Mouse (Mus musculus) kidney, adult 11 months (tissue): Measurements from ENCODE around the gene Anxa5.

Experiments used
- DNase-seq: peaks from one replicate; pipeline ENCODE4 v3.0.0; 2022

Gene Anxa5

GRCm38 (mm10) chr3:36475532-36476087 lies at the start of gene Anxa5, which contains the start of gene 1810062G17Rik:
Gene Anxa5 (minus strand): TSS chr3:36475894.
Gene 1810062G17Rik (plus strand): TSS chr3:36475937.
- peak; percentile 98 for DNase-seq

- DNase-seq = no peak
Observed at GRCm38 (mm10) chr3:36524466-36524865, 48.8 kb upstream of the Anxa5 start.

GRCm38 (mm10) chr3:36522137-36522536 lies 46.4 kb upstream of the Anxa5 start:
- DNase-seq = no peak

DNA sequence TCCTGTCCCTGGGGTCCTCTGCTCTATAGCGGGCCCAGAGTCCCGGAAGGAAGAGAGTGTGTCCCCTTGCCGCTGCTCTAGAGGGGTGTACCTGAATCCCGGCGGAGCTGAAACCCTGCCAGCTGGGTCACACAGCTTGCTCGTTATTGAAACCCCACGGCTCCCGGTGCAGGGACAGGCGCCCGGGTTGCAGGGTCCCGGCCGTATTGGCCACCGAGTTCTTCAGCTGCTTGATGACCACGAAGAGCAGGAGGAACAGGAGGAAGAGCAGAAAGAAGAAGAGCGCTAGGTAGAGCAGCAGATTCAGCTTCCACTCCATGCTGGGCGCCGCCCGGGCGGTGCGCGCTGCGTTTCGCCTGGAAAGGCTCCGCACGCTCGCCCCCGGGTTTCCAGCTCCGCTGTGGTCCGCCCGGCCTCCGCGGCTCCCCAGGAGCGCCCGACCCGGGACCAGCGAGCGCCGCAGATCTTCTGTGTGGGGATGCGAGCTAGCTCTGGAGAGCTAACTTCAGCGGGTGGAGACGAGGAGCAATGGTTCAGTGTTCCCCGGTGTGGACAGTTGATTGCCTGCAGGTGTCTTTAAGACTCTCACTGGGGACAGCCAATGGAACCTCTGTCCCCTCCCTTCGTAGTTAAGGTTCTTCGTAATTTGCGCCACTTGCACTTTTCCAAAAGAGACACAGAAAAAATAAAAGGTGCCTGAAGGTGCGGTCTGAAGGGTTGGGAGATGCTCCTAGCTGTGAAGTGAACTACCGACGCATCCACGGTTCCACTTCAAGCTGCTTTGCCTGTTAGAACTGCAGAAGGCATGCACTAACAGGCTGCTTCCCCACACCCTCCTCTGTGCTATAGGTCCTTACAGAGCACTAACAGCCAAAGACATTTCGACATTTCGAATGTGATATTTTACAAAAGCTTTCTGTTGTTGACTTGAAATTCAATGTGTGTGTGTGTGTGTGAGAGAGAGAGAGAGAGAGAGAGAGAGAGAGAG lies 45.7 kb upstream of the Anxa5 start, which contains the start of gene Gm11549:
TSS of gene Gm11549 (minus strand) at position 741 of the 988 bp plus-strand sequence.
- DNase-seq = no peak

GRCm38 (mm10) chr3:36516196-36516595 lies 40.5 kb upstream of the Anxa5 start:
- no peak for DNase-seq

DNA sequence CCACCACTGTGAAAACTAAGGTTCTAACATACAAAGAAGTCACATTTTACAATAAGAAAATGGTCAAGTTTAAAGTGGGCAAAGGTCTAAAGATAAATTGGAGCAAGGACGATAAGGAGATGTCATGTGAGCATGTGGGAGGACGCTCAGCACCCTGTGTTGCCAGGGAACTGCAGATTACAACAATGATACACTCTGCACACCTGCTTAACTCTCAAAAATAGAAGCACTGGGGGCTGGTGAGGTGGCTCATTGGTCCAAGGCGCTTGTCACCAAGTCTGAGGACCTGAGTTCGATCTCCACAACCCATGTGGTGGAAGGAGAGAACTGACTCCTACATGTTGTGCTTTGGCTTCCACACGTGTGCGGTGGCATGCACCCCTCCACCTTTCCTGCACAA lies 35.8 kb upstream of the Anxa5 start:
- DNase-seq = no peak

- DNase-seq = no peak
Observed at GRCm38 (mm10) chr3:36505809-36506735, 30.4 kb upstream of the Anxa5 start.

GRCm38 (mm10) chr3:36505306-36505705 lies 29.6 kb upstream of the Anxa5 start:
- DNase-seq = no peak

GRCm38 (mm10) chr3:36501546-36501945 lies 25.9 kb upstream of the Anxa5 start:
- no peak for DNase-seq

DNA sequence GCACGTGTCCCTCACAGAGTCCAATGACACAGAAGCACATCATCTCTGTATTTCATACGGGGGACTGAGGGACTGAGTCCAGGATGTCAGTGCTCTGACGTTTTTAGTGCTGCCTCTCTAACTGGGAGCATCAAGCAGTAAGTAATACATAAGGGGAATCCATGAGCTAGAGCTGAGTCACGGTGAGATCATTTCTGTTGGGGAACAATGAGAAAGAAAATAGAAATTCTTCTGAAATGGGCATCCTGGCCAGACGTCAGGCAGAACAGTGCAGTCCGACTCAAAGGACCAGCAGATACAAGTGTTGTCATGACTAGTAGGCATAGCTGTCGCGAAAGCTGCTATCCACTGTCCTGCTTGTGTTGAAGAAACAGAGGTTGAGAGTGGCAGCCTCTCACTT lies 25.3 kb upstream of the Anxa5 start:
- no peak for DNase-seq

DNA sequence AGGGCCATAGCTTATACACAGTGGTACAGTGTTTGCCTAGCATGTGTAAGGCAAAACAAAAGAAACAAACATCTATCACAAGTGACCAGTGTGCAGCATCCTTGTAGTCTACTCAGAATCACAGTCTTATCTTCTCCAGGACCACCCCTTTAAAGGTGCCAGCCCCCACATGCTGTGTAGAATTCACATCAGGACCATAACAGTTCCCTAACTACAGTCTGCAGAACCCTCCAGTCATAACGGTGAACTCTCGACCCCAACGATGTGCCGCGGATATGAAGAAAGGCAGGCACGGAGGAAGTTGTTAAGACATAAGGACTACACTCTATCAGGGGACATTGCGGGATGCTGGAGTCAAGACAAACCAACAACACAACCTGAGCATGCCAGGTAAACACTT lies 23.7 kb upstream of the Anxa5 start:
- DNase-seq = no peak

DNA sequence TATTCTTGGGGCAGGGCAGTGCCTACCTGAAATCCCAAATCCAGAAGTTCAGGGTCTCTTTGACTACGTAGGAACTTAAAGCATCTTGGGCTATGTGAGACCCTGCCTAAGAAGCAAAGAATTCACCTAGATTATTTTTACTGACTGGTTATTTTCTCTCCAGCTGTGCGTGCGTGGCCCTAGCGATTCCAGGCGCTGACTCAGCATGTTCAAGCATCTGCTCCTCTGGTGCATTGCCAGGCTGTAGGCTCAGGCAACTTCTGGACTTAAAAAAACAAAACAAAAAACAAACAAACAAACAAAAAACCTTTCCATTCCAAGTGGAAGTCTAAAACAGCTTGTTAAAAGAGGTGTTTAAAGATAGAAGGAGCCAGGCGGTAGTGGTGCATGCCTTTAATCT lies 22.5 kb upstream of the Anxa5 start:
- no peak for DNase-seq

DNA sequence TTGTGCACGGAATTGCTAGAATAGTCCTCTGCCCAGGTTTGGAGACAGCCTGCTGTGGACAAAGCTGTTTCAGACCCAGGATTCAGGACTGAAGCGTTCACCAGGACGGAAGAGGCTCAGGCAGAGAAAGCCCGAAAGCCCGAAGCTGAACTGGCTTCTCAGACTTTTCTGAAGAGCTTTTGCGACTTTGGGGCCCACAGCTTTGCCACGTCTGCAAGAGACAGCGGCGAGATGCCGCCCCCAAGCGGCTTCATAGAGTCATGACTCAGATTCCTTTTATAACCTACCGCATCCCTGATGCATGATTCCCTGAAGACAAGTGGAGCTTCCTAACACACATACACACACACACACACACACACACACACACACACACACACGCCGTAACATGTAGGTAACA lies 21.1 kb upstream of the Anxa5 start:
- peak; percentile 37 for DNase-seq

GRCm38 (mm10) chr3:36496273-36496672 lies 20.6 kb upstream of the Anxa5 start:
- no peak for DNase-seq

DNA sequence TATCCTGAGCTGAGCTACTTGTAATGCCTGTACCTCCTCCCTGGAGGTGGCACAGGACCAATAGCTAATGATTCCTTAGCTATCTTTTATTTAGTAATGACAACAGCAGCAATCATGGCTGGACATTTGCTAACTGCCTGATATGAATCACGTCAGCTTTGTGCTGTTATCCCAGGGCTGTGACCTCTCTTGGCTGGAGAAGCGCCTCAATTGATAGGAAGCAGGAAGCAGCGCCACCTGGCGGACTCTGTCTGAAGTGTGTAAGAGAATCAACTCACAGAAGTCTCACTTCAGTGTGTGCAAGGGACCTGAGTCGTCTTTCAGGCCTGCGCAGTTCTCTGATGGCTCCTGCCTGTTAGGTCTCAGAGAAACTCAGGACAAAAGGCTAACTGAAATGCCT lies 19.7 kb upstream of the Anxa5 start:
- peak; percentile 70 for DNase-seq

GRCm38 (mm10) chr3:36494613-36495012 lies 18.9 kb upstream of the Anxa5 start:
- no peak for DNase-seq

DNA sequence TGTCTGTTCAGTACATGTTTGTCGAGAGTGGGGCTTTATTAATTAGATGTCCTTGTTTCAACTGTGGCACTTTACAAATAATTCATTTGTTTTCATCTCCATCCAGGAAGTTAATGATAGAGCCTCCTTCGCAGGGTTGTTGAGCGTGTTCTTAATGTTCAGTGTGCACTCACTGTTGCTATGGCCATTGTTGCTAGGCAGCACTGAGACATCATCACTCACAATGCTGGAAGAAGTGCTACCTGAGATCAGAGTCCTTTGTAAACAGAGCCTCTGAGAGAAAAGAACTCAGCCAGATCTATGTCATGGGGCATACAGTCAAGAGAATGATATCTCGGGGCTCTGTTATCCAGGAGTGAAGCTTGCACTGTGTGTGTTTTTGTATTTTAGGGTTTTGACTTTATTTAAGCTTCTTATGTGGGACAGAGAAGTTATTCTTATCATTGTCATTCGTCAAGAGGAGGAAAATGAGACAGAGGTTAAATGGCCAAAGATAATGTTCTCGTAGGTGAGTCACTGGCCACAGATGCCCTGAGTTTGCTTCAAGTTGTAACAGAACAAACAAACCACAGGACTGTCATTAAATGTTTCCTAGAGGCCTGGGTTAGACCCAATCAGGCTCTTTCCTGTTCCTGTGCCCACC lies 18.1 kb upstream of the Anxa5 start:
- no peak for DNase-seq

- DNase-seq = no peak
Observed at GRCm38 (mm10) chr3:36492716-36493391, 17.2 kb upstream of the Anxa5 start.

- no peak for DNase-seq
Observed at GRCm38 (mm10) chr3:36491535-36491934, 15.8 kb upstream of the Anxa5 start.

DNA sequence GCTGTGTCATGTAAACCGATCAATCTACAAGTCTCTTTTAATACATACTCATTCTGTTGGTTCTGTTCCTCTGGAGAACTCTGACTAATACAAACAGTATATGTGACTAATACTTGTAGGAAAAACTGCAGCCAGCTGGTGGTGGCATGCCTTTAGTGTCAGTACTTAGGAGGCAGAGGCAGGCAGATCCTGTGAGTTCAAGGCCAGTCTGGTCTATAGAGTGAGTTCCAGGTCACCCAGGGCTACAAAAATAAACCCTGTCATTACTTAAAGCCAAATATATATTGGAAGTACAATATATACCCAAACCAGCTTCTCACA lies 13.9 kb upstream of the Anxa5 start:
- DNase-seq = no peak

DNA sequence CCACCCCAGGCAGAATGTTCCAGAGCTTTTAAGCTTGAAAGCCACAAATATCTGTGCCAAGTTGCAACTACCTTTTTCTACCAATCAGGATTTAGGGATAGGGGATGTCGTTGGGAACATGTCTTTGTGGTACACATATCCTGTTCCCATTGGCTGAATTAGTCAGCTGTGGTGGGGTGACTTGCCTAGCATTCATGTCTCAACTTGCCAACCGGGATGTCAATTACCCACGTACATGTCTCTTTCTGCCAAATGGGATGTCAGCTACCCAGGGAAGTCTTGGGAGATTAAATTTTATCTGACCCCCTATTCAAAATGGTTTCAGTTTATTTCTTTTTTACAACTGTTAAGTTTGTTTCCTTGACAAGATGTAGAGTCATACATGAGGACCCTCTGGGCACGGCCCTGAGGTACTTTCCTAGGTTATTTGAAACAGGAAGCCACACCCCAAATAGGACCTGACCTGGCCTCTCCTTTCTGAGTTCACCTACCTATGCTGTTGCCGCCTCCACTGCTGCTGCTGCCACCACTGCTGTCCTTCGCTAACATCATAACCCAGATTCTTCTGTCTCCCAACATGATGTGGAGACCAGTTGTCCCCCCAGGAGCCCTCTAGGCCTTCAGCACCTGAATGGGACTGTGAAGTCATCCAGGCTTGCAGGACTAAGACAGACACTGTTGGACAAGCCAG lies 13.3 kb upstream of the Anxa5 start:
- DNase-seq = no peak
